Mouse (Mus musculus): ENCODE results near the gene Hist1h2bh. TPM values are rescaled to one million over a fixed set of nuclear protein-coding genes. Genes with fewer than 3 reads are reported as not detected.
"Not testable (repeated sequence)": the region's sequence is repeated elsewhere in the genome, so short reads cannot be mapped to it uniquely, and the experiment has no call there.

Gene Hist1h2bh
- polyA plus RNA-seq, 1 experiment from 2014 or later = 0.61 TPM

- Histone ChIP-seq H3K9me3 (no peaks in the 10 kb centered on the region), H3K4me1 (replicated peaks) (peaks cover 34% of the 10 kb centered on the region), H3K36me3 (no peaks in the 10 kb centered on the region), H3K9ac (peak overlapping the region; percentile 82), H3K4me2 (peak overlapping the region; percentile 100), H3K4me3 (peak overlapping the region; percentile 53), H3K27ac (replicated peaks) (peak overlapping the region; percentile 93), H3K27me3 (no peaks in the 10 kb centered on the region)
- under 1% methylated on average over 18 of the region's 18 CpGs for WGBS
- peak; percentile 82 for ATAC-seq (ENCODE audit: low read depth)
Measured at GRCm38 (mm10) chr13:23555839-23556416, 12.7 kb upstream of the Hist1h2bh start.

DNA sequence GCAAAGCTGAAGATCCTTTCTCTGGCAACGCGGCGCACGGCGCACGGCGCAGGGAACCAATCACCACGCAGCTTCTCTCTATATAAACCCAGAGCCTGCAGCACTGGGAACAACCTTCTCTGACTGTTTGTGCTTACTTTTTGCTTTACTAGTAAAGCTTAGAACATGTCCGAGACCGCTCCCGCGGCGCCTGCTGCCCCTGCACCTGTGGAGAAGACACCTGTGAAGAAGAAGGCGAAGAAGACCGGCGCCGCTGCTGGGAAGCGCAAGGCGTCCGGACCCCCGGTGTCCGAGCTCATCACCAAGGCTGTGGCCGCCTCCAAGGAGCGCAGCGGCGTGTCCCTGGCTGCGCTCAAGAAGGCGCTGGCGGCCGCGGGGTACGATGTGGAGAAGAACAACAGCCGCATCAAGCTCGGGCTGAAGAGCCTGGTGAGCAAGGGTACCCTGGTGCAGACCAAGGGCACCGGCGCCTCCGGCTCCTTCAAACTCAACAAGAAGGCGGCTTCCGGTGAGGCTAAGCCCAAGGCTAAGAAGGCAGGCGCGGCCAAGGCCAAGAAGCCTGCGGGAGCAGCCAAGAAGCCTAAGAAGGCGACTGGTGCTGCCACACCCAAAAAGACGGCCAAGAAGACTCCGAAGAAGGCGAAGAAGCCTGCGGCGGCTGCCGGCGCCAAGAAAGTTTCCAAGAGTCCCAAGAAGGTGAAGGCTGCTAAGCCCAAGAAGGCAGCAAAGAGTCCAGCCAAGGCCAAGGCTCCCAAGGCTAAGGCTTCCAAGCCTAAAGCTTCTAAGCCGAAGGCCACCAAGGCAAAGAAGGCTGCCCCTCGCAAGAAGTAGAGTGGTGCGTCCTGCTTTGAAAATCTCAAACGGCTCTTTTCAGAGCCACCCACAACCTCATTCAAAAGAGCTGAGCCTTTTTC, 12.0 kb upstream of the Hist1h2bh start:
- peaks cover 36% of the 10 kb centered on the region for H3K4me1 ChIP-seq (replicated peaks)
- peak overlapping the region; percentile 53 for H3K4me3 ChIP-seq
- no peaks in the 10 kb centered on the region for H3K36me3 ChIP-seq
- peak; percentile 83 for ATAC-seq (ENCODE audit: low read depth)
- H3K4me2 ChIP-seq = peak overlapping the region; percentile 100
- peak overlapping the region; percentile 82 for H3K9ac ChIP-seq
- under 1% methylated on average over 54 of the region's 54 CpGs for WGBS
- peak overlapping the region; percentile 93 for H3K27ac ChIP-seq (replicated peaks)
- H3K27me3 ChIP-seq = no peaks in the 10 kb centered on the region
- no peaks in the 10 kb centered on the region for H3K9me3 ChIP-seq

DNA sequence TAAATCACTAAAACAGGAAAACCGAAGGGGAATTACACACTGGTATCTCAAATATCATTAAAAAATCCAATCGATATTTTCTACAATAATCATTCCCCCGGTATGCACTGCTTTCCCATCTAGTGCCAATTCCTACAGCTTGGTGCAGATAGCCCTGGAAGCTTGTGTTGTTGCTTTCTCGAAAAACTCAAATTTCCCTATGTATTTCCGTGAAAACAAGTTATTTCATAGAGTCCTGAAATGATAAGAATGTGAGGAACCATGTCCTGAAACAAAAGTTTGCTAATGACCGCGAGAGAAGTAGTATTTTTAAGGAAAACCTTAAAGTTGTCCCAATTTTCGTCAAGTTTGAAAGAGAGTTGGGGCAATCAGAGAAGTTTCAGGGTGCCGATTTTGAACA, 11.2 kb upstream of the Hist1h2bh start:
- H3K4me2 ChIP-seq = peak overlapping the region; percentile 100
- no peak for ATAC-seq (ENCODE audit: low read depth)
- H3K27me3 ChIP-seq = no peaks in the 10 kb centered on the region
- peak overlapping the region; percentile 93 for H3K27ac ChIP-seq (replicated peaks)
- H3K36me3 ChIP-seq = no peaks in the 10 kb centered on the region
- H3K9me3 ChIP-seq = no peaks in the 10 kb centered on the region
- peaks cover 36% of the 10 kb centered on the region for H3K4me1 ChIP-seq (replicated peaks)
- H3K4me3 ChIP-seq = peak overlapping the region; percentile 53
- H3K9ac ChIP-seq = peak overlapping the region; percentile 82
- WGBS = 25% methylated on average over 9 of the region's 9 CpGs

GRCm38 (mm10) chr13:23552962-23553361, 9.8 kb upstream of the Hist1h2bh start, which contains the start of gene Hist1h1d:
TSS of gene Hist1h1d (plus strand) at chr13:23553262.
- Histone ChIP-seq H3K4me3 (no peak within 1 kb of the TSS), H3K36me3 (no peaks in the 10 kb centered on the region), H3K27ac (replicated peaks) (peak within 1 kb of the TSS; percentile 93), H3K9me3 (no peaks in the 10 kb centered on the region), H3K27me3 (no peaks in the 10 kb centered on the region), H3K9ac (peak within 1 kb of the TSS; percentile 82; the same call in 1 of the 2 replicates), H3K4me1 (replicated peaks) (peaks cover 36% of the 10 kb centered on the region), H3K4me2 (peak within 1 kb of the TSS; percentile 100)
- ATAC-seq (ENCODE audit: low read depth) = no peak

- no peaks in the 10 kb centered on the region for H3K27me3 ChIP-seq
- H3K9me3 ChIP-seq = no peaks in the 10 kb centered on the region
- no peaks in the 10 kb centered on the region for H3K36me3 ChIP-seq
- peak overlapping the region; percentile 90 for H3K27ac ChIP-seq (replicated peaks)
- H3K4me1 ChIP-seq (replicated peaks) = peaks cover 36% of the 10 kb centered on the region
- H3K4me3 ChIP-seq = peak overlapping the region; percentile 46
- H3K4me2 ChIP-seq = peak overlapping the region; percentile 65
- 0 out of 2 replicates have a peak overlapping the region, but pooled peaks have one; percentile 69 for H3K9ac ChIP-seq
- 50% methylated on average over 8 of the region's 8 CpGs for WGBS
- ATAC-seq (ENCODE audit: low read depth) = no peak
Measured at GRCm38 (mm10) chr13:23551931-23552914, 9.0 kb upstream of the Hist1h2bh start.

- peak; percentile 88 for ATAC-seq (ENCODE audit: low read depth)
- H3K36me3 ChIP-seq, H3K9me3 ChIP-seq, H3K27me3 ChIP-seq: not testable (repeated sequence)
- peak within 1 kb of the TSS; percentile 90 for H3K27ac ChIP-seq (replicated peaks)
- H3K4me1 ChIP-seq (replicated peaks) = peaks cover 28% of the 10 kb centered on the region
- peak within 1 kb of the TSS; percentile 65 for H3K4me2 ChIP-seq
- peak within 1 kb of the TSS; percentile 69 for H3K9ac ChIP-seq
- peak within 1 kb of the TSS; percentile 46 for H3K4me3 ChIP-seq
- under 1% methylated on average over 47 of the region's 47 CpGs for WGBS
Measured at GRCm38 (mm10) chr13:23551146-23551834, 8.1 kb upstream of the Hist1h2bh start, which contains the start of gene Hist1h4f. TSS of gene Hist1h4f (minus strand) at chr13:23551648.

- Histone ChIP-seq H3K27ac (replicated peaks) (peak overlapping the region; percentile 90), H3K9me3 (no peaks in the 10 kb centered on the region), H3K4me1 (replicated peaks) (peaks cover 27% of the 10 kb centered on the region), H3K9ac (peak overlapping the region; percentile 69), H3K4me2 (peak overlapping the region; percentile 65), H3K4me3 (peak overlapping the region; percentile 46), H3K36me3 (no peaks in the 10 kb centered on the region), H3K27me3 (no peaks in the 10 kb centered on the region)
- 3% methylated on average over 3 of the region's 3 CpGs for WGBS
- ATAC-seq (ENCODE audit: low read depth) = no peak
Measured at GRCm38 (mm10) chr13:23550761-23551145, 7.6 kb upstream of the Hist1h2bh start.

GRCm38 (mm10) chr13:23546694-23547093, 3.5 kb upstream of the Hist1h2bh start:
- Histone ChIP-seq H3K9me3 (no peaks in the 10 kb centered on the region), H3K4me1 (replicated peaks) (peaks cover 12% of the 10 kb centered on the region), H3K27ac (replicated peaks) (no peak overlapping the region), H3K9ac (no peak overlapping the region), H3K4me2 (no peak overlapping the region), H3K36me3 (no peaks in the 10 kb centered on the region), H3K27me3 (no peaks in the 10 kb centered on the region), H3K4me3 (no peak overlapping the region)
- ATAC-seq (ENCODE audit: low read depth) = no peak
- WGBS = 84% methylated on average over 5 of the region's 5 CpGs

- H3K36me3 ChIP-seq = not testable (repeated sequence)
- H3K9ac ChIP-seq = peak overlapping the region; percentile 78
- peak; percentile 45 for ATAC-seq (ENCODE audit: low read depth)
Measured at GRCm38 (mm10) chr13:23544787-23545120, 1.6 kb upstream of the Hist1h2bh start.

DNA sequence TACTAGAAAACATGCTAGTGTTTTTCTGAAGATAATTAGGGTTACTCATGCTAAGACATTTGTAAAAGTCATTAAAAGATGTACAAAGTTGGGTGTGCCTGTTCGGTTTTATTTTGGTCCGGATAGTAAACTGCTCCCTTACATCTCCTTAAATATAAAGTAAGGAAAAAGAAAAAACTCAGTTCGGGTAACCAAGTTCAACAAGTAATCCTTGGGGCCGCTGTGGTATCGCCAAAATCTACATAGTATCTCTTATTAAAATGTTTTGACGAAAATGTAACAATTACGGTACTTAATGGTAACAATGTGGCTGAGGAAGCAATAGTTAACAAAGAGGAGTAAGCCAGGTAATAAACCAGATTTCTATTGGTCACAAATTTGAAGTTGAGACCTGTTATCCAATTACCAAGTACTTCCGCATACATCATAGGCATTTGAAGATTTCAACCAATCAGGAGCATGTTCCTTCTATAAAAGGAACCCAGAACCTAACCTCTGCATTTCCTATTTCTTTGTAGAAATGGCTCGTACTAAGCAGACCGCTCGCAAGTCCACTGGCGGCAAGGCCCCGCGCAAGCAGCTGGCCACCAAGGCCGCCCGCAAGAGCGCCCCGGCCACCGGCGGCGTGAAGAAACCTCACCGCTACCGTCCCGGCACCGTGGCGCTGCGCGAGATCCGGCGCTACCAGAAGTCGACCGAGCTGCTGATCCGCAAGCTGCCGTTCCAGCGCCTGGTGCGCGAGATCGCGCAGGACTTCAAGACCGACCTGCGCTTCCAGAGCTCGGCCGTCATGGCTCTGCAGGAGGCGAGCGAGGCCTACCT, 984 bp upstream of the Hist1h2bh start, which contains the start of gene Hist1h3f:
Gene Hist1h3f, plus strand, starts transcription at position 88 of the 822 bp plus-strand sequence.
- Histone ChIP-seq H3K36me3 (no peaks in the 10 kb centered on the region), H3K4me1 (replicated peaks) (peaks cover 6% of the 10 kb centered on the region), H3K4me2 (peak within 1 kb of the TSS; percentile 67), H3K9ac (peak within 1 kb of the TSS; percentile 78), H3K4me3 (peak within 1 kb of the TSS; percentile 48), H3K9me3 (no peaks in the 10 kb centered on the region), H3K27ac (replicated peaks) (peak within 1 kb of the TSS; percentile 92), H3K27me3 (no peaks in the 10 kb centered on the region)
- ATAC-seq (ENCODE audit: low read depth) = peak; percentile 95
- WGBS = under 1% methylated on average over 31 of the region's 45 CpGs

More at GRCm38 (mm10) chr13:23544787-23545120, 1.6 kb upstream of the Hist1h2bh start:
- not testable (repeated sequence) for H3K9me3 ChIP-seq; H3K27me3 ChIP-seq; H3K4me1 ChIP-seq (replicated peaks)
- Histone ChIP-seq H3K27ac (replicated peaks) (peak overlapping the region; percentile 92), H3K4me3 (peak overlapping the region; percentile 48), H3K4me2 (peak overlapping the region; percentile 67)
- under 1% methylated on average over 14 of the region's 14 CpGs for WGBS

Data from neural tube, embryonic 13.5 days (tissue).